Mouse (Mus musculus) CD4-positive, CD25-positive, alpha-beta regulatory T cell (primary cell): ENCODE measurements around the gene Magea1. TPM values are rescaled to one million over a fixed set of nuclear protein-coding genes. Genes with fewer than 3 reads are reported as not detected.

Experiments
- polyA plus RNA-seq: library from polyadenylated mRNA; unstranded; fragments of 100-300 nt; shearing (Covaris generic); gene quantifications from one replicate; pipeline ENCODE4 v1.2.1, GENCODE M21; 2017

Magea1 gene
- polyA plus RNA-seq, result not detected

DNA sequence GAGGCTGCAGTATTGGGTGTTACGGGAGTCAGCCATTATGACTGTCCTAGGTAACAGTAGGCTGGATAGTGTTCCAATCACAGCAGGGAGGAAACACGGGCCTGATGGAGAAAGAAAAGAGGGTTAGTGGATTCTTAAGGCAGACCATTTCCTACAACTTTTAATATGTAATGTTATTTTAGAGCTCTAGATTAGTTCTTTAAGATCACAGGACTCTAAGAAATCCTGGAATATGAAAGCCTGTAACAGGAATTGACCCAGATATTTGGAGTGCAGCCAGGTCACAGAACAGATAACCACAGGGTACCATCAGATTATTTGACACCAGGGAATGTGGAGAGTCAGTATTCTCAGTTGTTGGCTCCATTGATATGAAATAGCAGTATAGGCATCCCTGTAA, at the start of gene Magea1:
Gene Magea1 (minus strand): TSS at position 101 of the 400 bp plus-strand sequence.

DNA sequence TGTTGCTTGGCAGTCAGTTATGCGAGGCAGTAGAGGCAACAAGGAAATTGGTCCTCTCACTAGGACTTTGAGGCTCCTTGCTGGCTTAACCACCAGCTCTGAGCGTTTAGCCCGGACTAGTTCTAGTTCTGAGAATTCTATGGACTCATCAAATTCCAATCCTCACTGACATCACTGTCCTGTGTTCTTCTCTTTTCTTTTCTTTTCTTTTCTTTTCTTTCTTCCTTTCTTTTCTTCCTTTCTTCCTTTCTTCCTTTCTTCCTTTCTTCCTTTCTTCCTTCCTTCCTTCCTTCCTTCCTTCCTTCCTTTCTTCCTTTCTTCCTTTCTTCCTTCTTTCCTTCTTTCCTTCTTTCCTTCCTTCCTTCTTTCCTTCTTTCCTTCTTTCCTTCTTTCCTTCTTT, 38.7 kb upstream of the Magea1 start, which contains the start of gene Cldn34b2:
Gene Cldn34b2 (minus strand): TSS at position 101 of the 400 bp plus-strand sequence.

GRCm38 (mm10) chrX:155093566-155093965, 4.0 kb upstream of the Magea1 start, which contains the start of gene Magea2:
Gene Magea2 (minus strand): TSS chrX:155093666.

GRCm38 (mm10) chrX:155063045-155063444, 26.5 kb downstream of the Magea1 start, which contains the start of gene Magea5:
Gene Magea5 (minus strand): TSS chrX:155063145.

Other genes starting within 250 kb of the Magea1 start
- not detected for gene Cldn34b1, start 199.5 kb downstream of the Magea1 start, polyA plus RNA-seq
- not detected for gene Magea6, start 153.8 kb downstream of the Magea1 start, polyA plus RNA-seq
- gene Magea3, start 140.3 kb downstream of the Magea1 start, polyA plus RNA-seq, result not detected
- not detected for gene Magea8, start 93.9 kb downstream of the Magea1 start, polyA plus RNA-seq
- not detected for gene Magea5, start 26.6 kb downstream of the Magea1 start, polyA plus RNA-seq
- gene Magea2, start 3.9 kb upstream of the Magea1 start, polyA plus RNA-seq, result not detected
- not detected for gene Cldn34b2, start 38.6 kb upstream of the Magea1 start, polyA plus RNA-seq
- gene Sat1, start 126.7 kb upstream of the Magea1 start, polyA plus RNA-seq, result 336 TPM
- 107 TPM for gene Acot9, start 172.7 kb upstream of the Magea1 start, polyA plus RNA-seq